Mouse (Mus musculus): ENCODE measurements around the gene Ccdc153. TPM values are rescaled to one million over a fixed set of nuclear protein-coding genes. Genes with fewer than 3 reads are reported as not detected.

The Ccdc153 gene
- polyA plus RNA-seq, 1 experiment from 2014 or later, result not detected

- Histone ChIP-seq H3K36me3 (replicated peaks; ENCODE audit: insufficient read depth, low read length) (peaks cover 23% of the 10 kb centered on the region), H3K4me1 (ENCODE audit: insufficient read depth) (peaks cover 5% of the 10 kb centered on the region), H3K27ac (ENCODE audit: low read depth) (no peak overlapping the region), H3K9me3 (ENCODE audit: low read length) (no peaks in the 10 kb centered on the region), H3K9ac (replicated peaks) (no peak overlapping the region), H3K4me2 (ENCODE audit: low read depth, low read length) (no peak overlapping the region), H3K4me3 (ENCODE audit: low read depth, low read length) (no peak overlapping the region), H3K27me3 (ENCODE audit: insufficient read depth, low read length) (no peaks in the 10 kb centered on the region)
- DNase-seq, result no peak
- no peak for ATAC-seq
- 86% methylated on average over 3 of the region's 3 CpGs for WGBS (ENCODE audit: insufficient replicate concordance)
- TF ChIP-seq EP300 (IDR thresholded peaks at IDR 0.05; ENCODE audit: low read depth) (no peak), CTCF (IDR thresholded peaks at IDR 0.05; ENCODE audit: low read depth) (no peak)
These were observed 41.3 kb upstream of the Ccdc153 start for GRCm38 (mm10) chr9:44199166-44199565.

GRCm38 (mm10) chr9:44199580-44199979 is 40.9 kb upstream of the Ccdc153 start:
- H3K36me3 ChIP-seq (replicated peaks; ENCODE audit: insufficient read depth, low read length), result peaks cover 23% of the 10 kb centered on the region
- no peak for ATAC-seq
- no peak overlapping the region for H3K27ac ChIP-seq (ENCODE audit: low read depth)
- TF ChIP-seq CTCF (IDR thresholded peaks at IDR 0.05; ENCODE audit: low read depth) (no peak), EP300 (IDR thresholded peaks at IDR 0.05; ENCODE audit: low read depth) (no peak)
- no peaks in the 10 kb centered on the region for H3K27me3 ChIP-seq (ENCODE audit: insufficient read depth, low read length)
- H3K4me1 ChIP-seq (ENCODE audit: insufficient read depth), result peaks cover 1% of the 10 kb centered on the region; the same call in 1 of the 2 replicates
- H3K9ac ChIP-seq (replicated peaks), result no peak overlapping the region
- DNase-seq, result no peak
- no peaks in the 10 kb centered on the region for H3K9me3 ChIP-seq (ENCODE audit: low read length)
- no peak overlapping the region for H3K4me2 ChIP-seq (ENCODE audit: low read depth, low read length)
- no peak overlapping the region for H3K4me3 ChIP-seq (ENCODE audit: low read depth, low read length)

- peaks cover 23% of the 10 kb centered on the region for H3K36me3 ChIP-seq (replicated peaks; ENCODE audit: insufficient read depth, low read length)
- H3K4me2 ChIP-seq (ENCODE audit: low read depth, low read length), result no peak overlapping the region
- H3K4me3 ChIP-seq (ENCODE audit: low read depth, low read length), result no peak overlapping the region
- no peak for TF ChIP-seq CTCF (IDR thresholded peaks at IDR 0.05; ENCODE audit: low read depth)
- no peak for TF ChIP-seq EP300 (IDR thresholded peaks at IDR 0.05; ENCODE audit: low read depth)
- H3K4me1 ChIP-seq (ENCODE audit: insufficient read depth), result no peaks in the 10 kb centered on the region
- H3K9ac ChIP-seq (replicated peaks), result no peak overlapping the region
- WGBS (ENCODE audit: insufficient replicate concordance), result 71% methylated on average over 3 of the region's 3 CpGs
- ATAC-seq (no peak), DNase-seq (no peak)
- H3K27me3 ChIP-seq (ENCODE audit: insufficient read depth, low read length), result no peaks in the 10 kb centered on the region
- H3K9me3 ChIP-seq (ENCODE audit: low read length), result no peaks in the 10 kb centered on the region
- H3K27ac ChIP-seq (ENCODE audit: low read depth), result no peak overlapping the region
These were observed 40.0 kb upstream of the Ccdc153 start for GRCm38 (mm10) chr9:44200458-44200857.

- DNase-seq, result no peak
- Histone ChIP-seq H3K9me3 (ENCODE audit: low read length) (no peaks in the 10 kb centered on the region), H3K4me3 (ENCODE audit: low read depth, low read length) (no peak overlapping the region), H3K4me2 (ENCODE audit: low read depth, low read length) (no peak overlapping the region), H3K27me3 (ENCODE audit: insufficient read depth, low read length) (no peaks in the 10 kb centered on the region), H3K36me3 (replicated peaks; ENCODE audit: insufficient read depth, low read length) (peaks cover 6% of the 10 kb centered on the region; the same call in 1 of the 2 replicates), H3K4me1 (ENCODE audit: insufficient read depth) (peaks cover 3% of the 10 kb centered on the region; the same call in 1 of the 2 replicates), H3K9ac (replicated peaks) (no peak overlapping the region), H3K27ac (ENCODE audit: low read depth) (no peak overlapping the region)
- TF ChIP-seq CTCF (IDR thresholded peaks at IDR 0.05; ENCODE audit: low read depth) (no peak), EP300 (IDR thresholded peaks at IDR 0.05; ENCODE audit: low read depth) (no peak)
- WGBS (ENCODE audit: insufficient replicate concordance), result 82% methylated on average over 2 of the region's 2 CpGs
- no peak for ATAC-seq
These were observed 32.6 kb upstream of the Ccdc153 start for GRCm38 (mm10) chr9:44207840-44208239.

GRCm38 (mm10) chr9:44209416-44209815 is 31.1 kb upstream of the Ccdc153 start:
- no peak overlapping the region for H3K27ac ChIP-seq (ENCODE audit: low read depth)
- no peak for ATAC-seq
- no peak overlapping the region for H3K9ac ChIP-seq (replicated peaks)

GRCm38 (mm10) chr9:44212406-44212805 is 28.1 kb upstream of the Ccdc153 start:
- TF ChIP-seq EP300 (IDR thresholded peaks at IDR 0.05; ENCODE audit: low read depth) (no peak), CTCF (IDR thresholded peaks at IDR 0.05; ENCODE audit: low read depth) (no peak)
- Histone ChIP-seq H3K4me3 (ENCODE audit: low read depth, low read length) (no peak overlapping the region), H3K4me2 (ENCODE audit: low read depth, low read length) (no peak overlapping the region), H3K36me3 (replicated peaks; ENCODE audit: insufficient read depth, low read length) (peaks cover 7% of the 10 kb centered on the region; the same call in 1 of the 2 replicates), H3K9me3 (ENCODE audit: low read length) (no peaks in the 10 kb centered on the region), H3K9ac (replicated peaks) (no peak overlapping the region), H3K27me3 (ENCODE audit: insufficient read depth, low read length) (no peaks in the 10 kb centered on the region), H3K4me1 (ENCODE audit: insufficient read depth) (peaks cover 3% of the 10 kb centered on the region; the same call in 1 of the 2 replicates), H3K27ac (ENCODE audit: low read depth) (no peak overlapping the region)
- WGBS (ENCODE audit: insufficient replicate concordance), result 96% methylated on average over 4 of the region's 4 CpGs
- DNase-seq (no peak), ATAC-seq (no peak)

More at GRCm38 (mm10) chr9:44209416-44209815, 31.1 kb upstream of the Ccdc153 start:
- Histone ChIP-seq H3K9me3 (ENCODE audit: low read length) (no peaks in the 10 kb centered on the region), H3K4me1 (ENCODE audit: insufficient read depth) (peaks cover 3% of the 10 kb centered on the region; the same call in 1 of the 2 replicates), H3K36me3 (replicated peaks; ENCODE audit: insufficient read depth, low read length) (peaks cover 7% of the 10 kb centered on the region; the same call in 1 of the 2 replicates), H3K27me3 (ENCODE audit: insufficient read depth, low read length) (no peaks in the 10 kb centered on the region), H3K4me3 (ENCODE audit: low read depth, low read length) (no peak overlapping the region), H3K4me2 (ENCODE audit: low read depth, low read length) (no peak overlapping the region)
- DNase-seq, result no peak
- TF ChIP-seq EP300 (IDR thresholded peaks at IDR 0.05; ENCODE audit: low read depth) (no peak), CTCF (IDR thresholded peaks at IDR 0.05; ENCODE audit: low read depth) (no peak)
- 86% methylated on average over 4 of the region's 4 CpGs for WGBS (ENCODE audit: insufficient replicate concordance)

- Histone ChIP-seq H3K9me3 (ENCODE audit: low read length) (no peaks in the 10 kb centered on the region), H3K4me1 (ENCODE audit: insufficient read depth) (no peaks in the 10 kb centered on the region), H3K36me3 (replicated peaks; ENCODE audit: insufficient read depth, low read length) (peaks cover 7% of the 10 kb centered on the region; the same call in 1 of the 2 replicates), H3K27ac (ENCODE audit: low read depth) (no peak overlapping the region), H3K4me3 (ENCODE audit: low read depth, low read length) (no peak overlapping the region), H3K27me3 (ENCODE audit: insufficient read depth, low read length) (no peaks in the 10 kb centered on the region), H3K4me2 (ENCODE audit: low read depth, low read length) (no peak overlapping the region), H3K9ac (replicated peaks) (no peak overlapping the region)
- DNase-seq (no peak), ATAC-seq (no peak)
- 74% methylated on average over 14 of the region's 14 CpGs for WGBS (ENCODE audit: insufficient replicate concordance)
- no peak for TF ChIP-seq CTCF (IDR thresholded peaks at IDR 0.05; ENCODE audit: low read depth)
- TF ChIP-seq EP300 (IDR thresholded peaks at IDR 0.05; ENCODE audit: low read depth), result no peak
These were observed 26.9 kb upstream of the Ccdc153 start for GRCm38 (mm10) chr9:44213538-44213937.
